Mouse (Mus musculus) gastrocnemius, postnatal 25 days (tissue): ENCODE data around the gene Pex14. TPM values are rescaled to one million over a fixed set of nuclear protein-coding genes. Genes with fewer than 3 reads are reported as not detected.

Experiments
- DNase-seq: peaks from one replicate; pipeline ENCODE4 v3.0.0; 2022
- total RNA-seq, 2 experiments: library from RNA; stranded (reverse); gene quantifications; 1 replicate in 1 of 2; 2 replicates in 1 of 2; pipeline ENCODE4 v1.2.3; 2021

The Pex14 gene
- total RNA-seq, 2 experiments from 2014 or later, result 17.5 to 18.8 TPM

DNA sequence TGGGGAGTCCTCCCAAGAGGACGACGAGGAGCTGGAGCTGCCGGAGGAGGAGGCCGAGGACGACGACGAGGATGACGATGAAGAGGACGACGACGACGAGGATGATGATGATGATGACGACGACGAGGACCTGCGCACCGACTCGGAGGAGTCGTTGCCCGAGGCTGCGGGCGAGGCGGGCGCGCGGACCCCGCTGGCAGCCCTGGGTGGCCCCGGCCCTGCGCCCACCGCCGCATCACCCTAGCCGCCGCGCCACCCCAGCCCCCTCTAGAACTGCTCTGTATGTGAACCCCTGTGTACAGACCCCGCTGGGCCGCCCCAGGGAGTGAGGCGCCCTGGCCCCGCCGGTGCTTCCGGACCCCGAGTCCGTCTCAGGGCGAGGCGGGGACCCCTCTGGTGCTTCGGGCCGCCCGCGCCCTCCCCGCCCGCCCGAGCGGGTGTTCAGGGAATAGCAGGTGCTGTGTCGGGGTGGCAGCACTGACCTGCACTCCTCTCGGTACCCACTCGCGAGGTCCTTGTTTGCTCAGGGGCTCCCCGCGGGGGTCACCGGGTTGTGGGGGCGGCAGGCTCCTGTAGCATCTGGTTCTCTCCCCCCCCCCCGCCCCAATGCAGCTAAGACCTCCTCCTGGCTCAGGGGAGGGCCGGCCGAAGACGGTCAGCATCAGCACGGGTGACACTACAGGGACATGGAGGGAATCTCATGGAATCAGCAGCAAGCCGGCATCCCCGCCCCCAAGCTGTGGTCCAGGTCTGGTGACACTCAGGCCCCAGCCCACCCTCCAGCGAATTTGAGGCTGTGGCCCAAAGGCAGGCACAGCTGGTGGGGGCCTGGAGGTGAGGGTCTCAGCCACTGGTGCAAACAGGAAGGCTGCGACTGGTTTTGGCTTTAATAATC, 147.1 kb downstream of the Pex14 start:
- no peak for DNase-seq

DNA sequence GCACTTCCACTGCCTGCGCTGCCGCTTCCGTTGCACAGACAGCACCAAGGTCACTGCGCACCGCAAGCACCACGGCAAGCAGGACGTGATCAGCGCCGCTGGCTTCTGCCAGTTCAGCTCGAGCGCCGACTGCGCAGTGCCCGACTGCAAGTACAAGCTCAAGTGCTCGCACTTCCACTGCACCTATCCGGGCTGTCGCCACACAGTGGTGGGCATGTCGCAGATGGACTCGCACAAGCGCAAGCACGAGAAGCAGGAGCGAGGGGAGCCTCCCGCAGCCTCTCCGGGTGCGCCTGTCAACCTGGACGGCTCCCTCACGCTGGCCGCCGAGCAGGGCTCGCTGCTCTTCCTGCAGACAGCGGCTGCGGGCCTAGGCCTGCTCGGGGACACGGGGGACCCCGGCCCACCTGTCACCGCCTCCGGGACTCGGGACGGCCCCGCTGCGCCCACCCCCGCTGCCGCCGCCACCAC, 147.8 kb downstream of the Pex14 start:
- DNase-seq, result no peak

DNA sequence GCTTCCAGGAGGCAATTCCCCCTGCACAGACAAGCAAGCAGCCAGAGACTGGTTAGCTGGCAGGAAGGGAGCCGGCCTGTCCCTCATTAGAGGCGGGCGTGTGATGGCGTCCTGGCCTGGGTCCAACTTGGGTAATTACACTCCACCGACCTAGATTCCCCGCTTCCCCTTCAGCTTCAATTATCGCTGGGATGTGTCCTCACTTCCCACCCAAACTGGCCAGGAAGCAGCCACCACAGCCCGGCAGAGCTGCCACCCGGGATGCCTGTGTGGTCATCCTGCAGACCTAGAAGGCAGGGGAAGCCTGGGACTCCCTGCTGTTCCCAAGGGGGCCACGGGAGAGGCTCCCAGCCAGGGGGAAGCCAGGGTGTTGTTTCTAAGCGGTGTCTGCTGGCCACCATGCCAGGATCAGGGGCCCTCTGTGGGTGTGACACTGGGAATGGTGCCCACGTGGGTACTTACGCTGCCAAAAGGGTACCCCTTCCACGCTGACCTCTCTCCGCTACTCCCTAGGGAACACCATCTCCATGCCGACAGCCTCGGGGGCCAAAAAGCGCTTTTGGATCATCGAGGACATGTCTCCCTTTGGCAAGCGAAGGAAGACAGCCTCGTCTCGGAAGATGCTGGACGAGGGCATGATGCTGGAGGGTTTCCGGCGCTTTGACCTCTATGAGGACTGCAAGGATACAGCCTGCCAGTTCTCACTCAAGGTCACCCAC, 148.6 kb downstream of the Pex14 start:
- DNase-seq, result peak; percentile 65

DNA sequence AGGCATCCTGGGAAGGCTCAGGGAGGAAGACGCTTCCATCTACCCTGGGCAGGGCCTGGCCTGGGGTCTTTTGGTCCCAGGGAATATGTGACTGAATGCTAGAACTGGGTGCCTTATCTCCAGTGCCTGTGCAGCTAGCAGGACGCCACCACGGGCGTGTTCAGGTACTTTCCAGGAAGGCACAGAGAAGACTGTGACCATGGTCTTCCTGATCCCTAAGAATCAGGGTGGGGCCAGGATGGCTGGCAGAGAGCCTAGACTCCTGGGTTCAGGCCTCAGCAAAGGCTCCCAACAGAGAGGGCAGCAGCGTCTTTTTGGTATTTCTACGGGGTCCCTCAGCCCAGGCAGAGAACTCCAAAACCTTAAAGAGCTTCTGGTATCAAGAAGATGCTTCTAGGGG, 149.2 kb downstream of the Pex14 start:
- no peak for DNase-seq

DNA sequence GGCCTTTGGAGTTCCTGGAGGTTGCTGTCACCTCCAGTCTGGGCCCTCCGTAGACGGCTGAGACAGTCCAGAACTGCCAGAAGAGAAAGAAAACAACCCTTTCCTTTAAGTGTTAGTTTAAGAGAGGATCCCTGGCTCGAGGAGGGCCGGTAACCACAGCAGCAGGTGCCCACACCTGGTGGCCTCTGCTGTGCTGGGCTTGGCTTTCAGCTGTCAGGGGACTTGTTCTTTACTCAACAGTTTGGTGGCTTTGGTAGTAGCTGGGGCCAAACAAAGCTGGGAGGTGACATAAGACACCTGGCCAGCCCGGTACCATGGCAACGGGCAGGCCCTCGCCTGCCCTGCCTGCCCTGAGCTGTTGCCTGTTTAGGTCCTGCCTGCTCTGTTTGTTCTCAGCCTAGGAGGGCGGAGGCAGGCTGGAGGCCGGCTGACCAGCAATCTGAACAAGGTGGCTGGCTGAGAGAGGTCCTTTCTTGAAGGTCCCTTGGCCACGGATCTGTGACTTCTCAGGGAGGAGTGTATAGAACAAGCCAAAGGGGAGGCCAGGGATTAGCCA, 151.8 kb downstream of the Pex14 start:
- DNase-seq, result no peak

DNA sequence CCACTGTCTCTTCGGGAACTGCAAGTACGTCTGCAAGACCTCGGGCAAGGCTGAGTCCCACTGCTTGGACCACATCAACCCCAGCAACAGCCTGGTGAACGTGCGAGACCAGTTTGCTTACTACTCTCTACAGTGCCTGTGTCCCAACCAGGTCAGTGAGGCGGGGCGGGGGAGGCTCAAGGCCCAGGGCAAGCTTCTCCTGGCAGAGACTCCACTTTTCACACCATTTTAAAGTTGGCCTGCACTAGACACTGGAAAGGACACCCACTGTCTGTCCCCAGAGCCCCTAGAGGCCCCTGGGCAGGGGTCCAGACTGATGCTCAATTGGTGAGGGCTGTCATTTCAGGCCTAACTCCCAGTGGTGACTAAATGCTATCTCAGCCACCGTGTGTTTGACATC, 153.6 kb downstream of the Pex14 start:
- DNase-seq, result no peak

DNA sequence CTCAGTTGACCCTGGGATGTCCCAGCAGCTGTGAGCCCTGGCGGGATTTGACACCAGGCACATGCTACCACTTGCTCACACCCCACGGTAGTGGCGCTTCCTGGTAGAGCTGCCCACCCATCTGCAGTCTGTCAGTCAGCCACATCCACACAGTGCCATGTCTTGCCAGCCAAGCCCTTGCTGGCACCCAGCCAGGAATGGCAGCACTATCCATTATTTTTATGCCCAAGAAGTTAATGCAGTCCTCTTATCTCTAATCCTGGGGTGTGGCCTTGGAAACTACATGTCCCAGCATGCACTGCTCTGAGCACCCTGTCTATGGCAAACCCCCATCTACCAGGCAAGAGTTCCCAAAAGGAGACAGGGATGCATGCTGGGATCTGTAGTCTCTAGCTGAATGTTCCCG, 154.2 kb downstream of the Pex14 start:
- DNase-seq, result no peak

DNA sequence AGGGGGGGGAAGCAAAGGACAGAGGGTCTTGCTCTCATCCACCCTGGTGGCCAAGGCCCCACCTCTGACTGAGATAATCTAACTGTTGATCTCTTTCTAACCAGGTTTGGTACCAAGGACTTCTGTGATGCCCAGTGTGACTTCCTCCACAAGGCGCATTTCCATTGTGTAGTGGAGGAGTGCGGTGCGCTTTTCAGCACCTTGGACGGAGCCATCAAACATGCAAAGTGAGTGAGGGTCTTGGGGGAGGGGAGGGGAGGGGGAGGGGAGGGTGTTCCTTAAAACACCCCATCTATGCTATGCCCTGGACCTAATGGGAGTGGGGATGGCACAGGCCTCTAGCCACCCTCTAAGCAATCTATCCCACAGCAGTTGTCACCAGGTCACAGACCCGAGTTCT, 156.6 kb downstream of the Pex14 start:
- no peak for DNase-seq

DNA sequence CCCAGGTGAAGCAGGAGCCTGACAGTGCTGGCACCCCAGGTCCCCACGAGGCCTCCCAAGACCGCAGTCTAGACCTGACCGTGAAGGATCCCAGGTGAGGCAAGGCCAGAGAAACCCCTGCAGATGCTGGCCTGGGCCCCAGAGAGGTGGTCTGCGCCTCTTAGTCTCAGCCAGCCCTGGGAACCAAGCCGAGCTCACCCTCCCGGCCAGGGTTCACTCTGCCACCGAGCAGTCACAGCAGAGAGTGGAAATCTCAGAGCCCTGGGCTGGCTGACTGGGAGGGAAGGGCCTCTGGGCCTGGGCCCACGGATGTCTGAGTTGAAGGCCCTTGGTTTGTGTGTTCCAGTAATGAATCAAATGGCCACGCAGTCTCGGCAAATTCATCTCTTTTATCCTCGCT, 158.4 kb downstream of the Pex14 start:
- no peak for DNase-seq

DNA sequence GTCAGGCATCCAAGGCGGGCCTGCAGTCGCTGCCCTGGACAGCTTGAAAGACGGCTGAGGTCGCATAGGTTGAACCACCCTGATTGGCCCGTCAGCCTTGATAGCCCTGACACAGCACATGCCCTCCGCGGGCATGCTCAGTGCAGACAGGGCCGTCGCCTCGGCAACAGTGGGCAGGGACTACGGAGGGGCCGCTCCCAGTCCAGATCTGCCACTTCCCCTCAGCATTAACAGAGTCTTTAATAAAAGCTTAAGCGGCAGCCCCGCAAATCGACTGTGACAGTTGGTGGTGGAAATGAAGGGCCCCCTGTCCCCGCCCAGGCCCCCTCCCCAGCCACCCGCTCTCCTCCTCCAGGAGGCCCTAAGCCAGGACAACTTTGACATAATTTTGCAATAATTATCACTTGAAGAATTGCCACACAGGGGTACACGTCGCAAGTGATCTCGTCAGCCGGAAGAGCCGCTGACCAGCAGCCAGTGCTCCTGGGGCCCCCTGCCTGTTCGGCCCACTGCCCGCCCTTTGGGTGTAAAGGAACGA, 158.9 kb downstream of the Pex14 start:
- DNase-seq, result peak; percentile 64

DNA sequence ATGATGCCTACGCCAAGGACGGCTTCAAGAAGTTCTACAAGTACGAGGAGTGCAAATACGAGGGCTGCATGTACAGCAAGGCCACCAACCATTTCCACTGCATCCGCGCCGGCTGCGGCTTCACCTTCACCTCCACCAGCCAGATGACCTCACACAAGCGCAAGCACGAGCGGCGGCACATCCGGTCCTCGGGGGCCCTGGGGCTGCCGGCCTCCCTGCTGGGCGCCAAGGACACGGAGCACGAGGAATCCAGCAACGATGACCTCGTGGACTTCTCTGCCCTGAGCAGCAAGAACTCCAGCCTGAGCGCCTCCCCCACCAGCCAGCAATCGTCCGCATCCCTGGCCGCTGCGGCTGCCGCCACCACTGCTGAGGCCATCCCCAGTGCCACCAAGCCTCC, 161.1 kb downstream of the Pex14 start:
- DNase-seq, result no peak

DNA sequence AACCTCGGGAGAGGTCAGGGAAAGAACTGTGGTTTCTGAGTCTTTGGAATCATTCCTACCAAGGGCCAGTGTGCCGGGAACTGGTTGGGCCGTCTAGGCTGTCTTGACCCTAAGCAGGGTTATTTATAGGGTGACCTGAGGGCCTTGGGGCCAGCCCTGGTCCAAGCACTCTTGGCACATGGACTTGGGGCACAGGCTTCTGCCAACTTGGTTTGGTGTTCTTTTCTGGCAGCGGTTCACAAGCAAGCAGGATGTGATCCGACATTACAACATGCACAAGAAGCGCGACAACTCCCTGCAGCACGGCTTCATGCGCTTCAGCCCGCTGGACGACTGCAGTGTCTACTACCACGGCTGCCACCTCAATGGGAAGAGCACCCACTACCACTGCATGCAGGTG, 162.9 kb downstream of the Pex14 start:
- DNase-seq, result peak; percentile 82

DNA sequence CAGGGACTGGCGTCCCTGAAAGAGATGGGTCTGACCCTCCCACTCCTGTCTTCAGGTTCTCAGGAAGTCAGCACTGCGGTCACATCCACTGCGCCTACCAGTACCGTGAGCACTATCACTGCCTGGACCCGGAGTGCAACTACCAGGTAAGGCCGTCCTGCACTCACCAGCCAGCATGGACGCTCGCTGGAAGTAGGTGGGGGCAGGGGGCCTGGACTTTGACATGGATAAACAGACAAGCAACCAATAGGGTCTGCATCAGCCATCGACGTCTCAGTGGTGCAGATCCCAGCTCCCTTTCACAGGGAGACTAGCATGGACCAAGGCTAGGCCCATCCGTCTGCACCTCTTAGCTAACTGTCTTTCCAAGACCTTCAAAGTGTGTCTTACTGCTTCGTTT, 163.6 kb downstream of the Pex14 start:
- DNase-seq, result no peak

DNA sequence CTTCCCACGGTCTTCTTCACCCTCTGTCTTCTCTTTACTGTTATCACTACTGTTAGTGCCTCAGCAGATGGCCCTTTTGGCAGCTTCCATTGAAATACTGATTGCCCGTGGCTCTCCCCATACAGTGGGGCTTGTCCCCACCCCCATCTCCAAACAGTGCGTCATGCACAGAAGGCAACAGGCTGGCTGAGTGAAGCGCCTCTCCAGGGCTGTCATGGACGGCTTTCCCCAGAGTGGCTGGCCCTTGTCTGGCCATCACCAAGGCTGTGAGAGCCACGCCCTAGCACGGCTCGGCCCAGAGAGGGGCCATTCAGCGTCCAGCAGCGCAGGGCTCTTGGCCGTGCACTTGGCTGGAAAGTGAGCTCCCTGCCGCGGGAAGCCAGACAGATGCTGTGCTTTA, 164.5 kb downstream of the Pex14 start:
- peak; percentile 71 for DNase-seq

DNA sequence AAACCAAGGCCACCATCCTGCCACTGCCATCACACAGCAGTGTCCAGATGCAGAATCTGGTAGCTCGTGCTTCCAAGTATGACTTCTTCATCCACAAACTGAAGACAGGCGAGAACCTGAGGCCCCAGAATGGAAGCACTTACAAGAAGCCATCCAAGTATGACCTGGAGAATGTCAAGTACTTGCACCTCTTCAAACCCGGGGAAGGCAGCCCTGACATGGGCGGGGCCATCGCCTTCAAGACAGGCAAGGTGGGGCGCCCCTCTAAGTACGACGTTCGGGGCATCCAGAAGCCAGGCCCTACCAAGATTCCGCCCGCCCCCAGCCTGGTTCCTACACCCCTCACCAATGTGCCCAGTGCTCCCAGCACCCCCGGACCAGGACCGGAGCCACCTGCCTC, 166.6 kb downstream of the Pex14 start:
- no peak for DNase-seq

DNA sequence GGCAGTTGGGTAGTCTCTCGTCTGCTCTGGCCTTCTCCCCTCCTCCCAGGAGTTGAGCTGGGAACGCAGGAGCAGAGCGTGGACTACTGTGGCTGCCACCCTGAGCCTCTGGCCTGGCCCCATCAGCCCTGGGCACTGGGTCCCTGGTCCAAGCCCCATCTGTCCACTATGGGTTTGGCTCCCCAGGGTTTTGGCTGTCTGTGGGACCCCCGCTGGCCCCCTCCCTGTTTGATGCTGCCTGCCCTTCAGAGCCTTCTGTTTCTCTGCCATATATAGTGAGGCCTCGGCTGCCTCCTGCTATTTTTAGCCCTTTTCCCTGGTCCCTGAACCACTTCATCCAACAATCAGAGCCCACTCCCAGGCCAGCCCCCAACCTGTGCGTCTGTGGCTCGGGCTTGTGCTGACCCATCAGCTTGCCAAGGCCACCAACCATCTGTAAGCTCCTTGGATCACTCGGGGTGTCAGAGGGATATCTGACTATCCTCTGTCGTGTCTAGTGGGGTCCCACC, 168.9 kb downstream of the Pex14 start:
- no peak for DNase-seq

DNA sequence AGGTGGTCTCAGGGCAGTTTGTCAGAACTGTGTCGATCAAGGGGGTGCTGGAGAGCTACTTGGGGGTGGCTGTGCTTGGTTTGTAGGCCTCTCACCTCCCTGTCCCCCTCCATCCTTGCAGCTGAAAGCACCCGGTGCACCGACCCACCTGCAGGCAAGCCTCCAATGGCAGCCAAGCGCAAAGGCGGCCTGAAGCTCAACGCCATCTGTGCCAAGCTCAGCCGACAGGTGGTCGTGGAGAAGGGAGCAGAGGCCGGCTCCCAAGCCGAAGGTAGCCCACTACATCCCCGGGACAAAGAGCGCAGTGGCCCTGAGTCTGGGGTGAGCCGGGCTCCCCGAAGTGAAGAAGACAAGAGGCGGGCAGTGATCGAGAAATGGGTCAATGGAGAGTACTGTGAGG, 170.8 kb downstream of the Pex14 start:
- no peak for DNase-seq

DNA sequence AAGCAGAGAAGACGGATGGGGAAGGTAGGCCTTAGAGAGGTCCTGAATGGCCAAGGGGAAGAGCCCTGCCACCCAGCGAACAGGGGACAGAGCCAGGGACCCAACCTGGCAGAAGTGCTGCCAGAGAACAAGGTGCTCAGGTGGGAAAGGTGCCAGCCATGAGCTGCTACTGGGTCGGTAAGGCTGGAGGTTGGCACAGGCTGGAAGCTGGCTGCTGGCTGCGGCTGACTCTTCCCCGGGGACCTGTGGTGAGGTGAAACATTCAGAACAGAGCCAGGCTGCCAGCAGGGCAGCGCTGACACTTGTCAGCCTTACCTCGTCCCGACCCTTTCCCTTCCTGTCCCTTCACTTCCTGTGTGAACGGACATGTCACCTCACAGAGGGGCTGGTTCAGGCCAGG, 171.4 kb downstream of the Pex14 start:
- no peak for DNase-seq

DNA sequence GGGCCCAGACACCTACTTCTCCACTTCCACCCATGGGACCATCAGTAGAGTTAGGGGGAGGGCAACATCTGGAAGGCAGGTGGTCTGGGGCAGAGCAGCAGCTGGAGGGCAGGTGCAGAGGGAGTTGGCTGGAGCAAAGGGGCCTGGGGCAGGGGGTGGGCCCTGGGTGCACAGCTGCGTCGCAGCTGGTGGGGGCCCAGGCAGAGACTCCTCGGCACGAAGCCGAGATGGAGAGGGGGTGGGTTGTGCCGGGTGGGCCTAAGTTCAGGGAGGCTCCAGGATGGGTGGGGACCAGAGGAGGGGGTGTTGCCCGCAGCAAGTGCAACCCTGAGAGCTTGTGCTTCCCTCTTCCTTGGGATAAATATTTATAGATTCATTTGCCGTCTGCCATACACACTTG, 173.2 kb downstream of the Pex14 start:
- DNase-seq, result no peak

DNA sequence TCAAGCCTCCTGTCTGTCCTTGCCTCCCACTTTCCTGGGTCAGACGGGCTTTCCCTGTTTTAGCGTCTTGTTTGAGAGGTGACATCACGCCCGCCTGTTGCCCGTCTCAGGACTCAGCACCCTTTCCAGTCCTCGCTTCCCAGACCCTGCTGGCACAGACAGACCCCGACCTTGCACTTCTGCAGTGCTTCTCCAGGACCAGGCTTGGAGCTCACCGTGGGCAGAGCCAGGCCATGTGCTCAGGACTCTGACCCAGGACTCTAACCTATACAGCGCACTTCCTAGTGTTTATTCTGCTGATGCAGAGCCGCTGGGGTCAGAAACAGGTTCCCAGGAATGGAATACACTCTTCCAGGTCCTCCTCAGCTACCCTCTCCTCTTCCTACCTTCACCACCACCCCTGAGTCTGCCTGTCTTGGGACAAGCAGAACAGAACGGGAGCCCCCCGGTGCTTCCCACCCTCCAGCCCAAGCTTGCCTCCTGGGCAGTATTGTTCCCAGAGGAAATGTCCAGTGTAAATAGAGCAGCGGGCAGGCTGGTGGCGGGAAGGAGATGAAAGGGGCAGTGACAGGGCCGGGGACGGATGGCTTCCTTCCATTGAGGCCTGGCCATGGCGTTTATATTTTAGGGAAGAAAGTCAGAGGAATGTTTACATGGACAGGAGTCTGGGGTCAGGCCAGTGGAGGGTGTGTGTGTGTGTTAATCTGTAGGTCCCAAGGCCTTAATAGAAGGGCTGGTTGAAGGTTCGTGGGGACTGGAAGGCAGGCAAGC, 173.9 kb downstream of the Pex14 start:
- no peak for DNase-seq

DNA sequence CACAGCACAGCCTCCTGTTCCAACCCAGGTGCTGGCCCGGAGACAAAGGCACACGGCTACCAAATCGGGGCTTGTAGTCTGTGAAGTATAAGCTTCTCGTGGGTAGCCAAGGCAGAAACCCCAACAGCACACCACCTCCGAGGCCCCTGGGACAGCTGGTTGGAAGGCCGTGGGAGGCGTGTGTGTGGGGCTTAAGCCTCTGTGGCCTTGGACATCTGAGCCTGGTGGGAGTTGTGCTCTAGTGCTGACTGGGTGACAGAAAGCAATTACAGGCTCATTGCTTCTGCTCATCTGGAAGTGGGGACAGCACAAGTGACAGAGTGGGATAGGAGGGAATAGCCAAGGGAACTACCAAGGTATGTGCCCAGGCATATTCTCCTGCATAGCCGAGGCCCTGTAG, 175.7 kb downstream of the Pex14 start:
- no peak for DNase-seq

DNA sequence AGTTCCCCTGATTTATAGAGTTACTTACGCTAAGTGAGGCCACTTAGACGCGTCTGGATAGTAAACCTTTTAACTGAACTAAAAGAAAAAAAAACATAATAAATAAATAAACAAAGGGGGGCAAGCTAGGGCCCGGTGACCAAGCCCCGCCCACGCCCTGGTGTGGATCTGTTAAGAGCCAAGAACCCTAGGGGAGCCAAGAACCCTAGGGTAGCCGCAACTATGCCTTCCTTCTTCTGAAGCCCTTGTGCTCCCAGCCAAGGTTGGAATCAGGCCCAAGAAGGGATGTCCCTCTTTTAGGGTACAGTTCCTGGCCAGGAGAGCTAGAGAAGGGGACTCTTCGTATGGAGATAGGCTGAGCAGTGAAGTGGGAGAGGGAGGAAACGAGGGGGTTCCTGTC, 176.3 kb downstream of the Pex14 start:
- DNase-seq, result no peak
